In the genomic region with DNA sequence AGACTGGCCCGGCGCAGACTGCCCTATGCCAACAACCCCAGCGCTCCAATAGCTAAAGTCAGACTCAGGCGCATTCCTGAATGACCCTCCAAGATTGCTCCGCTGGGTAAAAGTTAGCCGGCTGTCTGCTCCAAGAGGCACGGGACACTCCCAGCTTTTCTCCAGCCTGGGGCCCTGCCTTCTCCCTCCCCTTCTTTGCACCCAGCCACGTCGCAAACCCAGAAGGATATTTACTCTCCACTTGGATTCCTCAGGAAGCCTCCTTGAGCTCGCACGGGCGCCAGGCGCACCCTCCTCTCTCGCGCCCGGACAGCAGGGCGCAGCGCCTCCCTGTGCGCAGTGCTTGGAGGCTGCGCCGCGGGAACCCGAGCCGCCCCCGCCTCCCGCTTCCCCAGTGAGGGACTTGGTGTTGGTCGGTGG, we compare ENCODE assay signal across 8 mouse cellular contexts. TPM values are rescaled to one million over a fixed set of nuclear protein-coding genes. Genes with fewer than 3 reads are reported as not detected.
A peak's percentile ranks its signal among the peaks of the same experiment; 100 is the strongest.
DNase-seq lines count a peak whose midpoint lies in the region; ATAC-seq and TF ChIP-seq lines count a peak whose summit lies in the region.

No protein-coding gene starts in this region.

- H3K4me3 ChIP-seq in liver, embryonic 12.5 days: no peak overlapping the region
- no peak overlapping the region for H3K4me3 ChIP-seq in liver, postnatal 0 days (ENCODE audit: low read depth, low read length)
- H3K4me3 ChIP-seq in forebrain, embryonic 13.5 days: peak overlapping the region; percentile 42
- peak overlapping the region; percentile 31 for H3K4me3 ChIP-seq in small intestine, adult 2 months (ENCODE audit: low read depth, low read length)

- no peaks in the 10 kb centered on the region for H3K36me3 ChIP-seq in liver, embryonic 12.5 days
- H3K36me3 ChIP-seq in liver, postnatal 0 days (replicated peaks; ENCODE audit: insufficient read depth, low read length): no peaks in the 10 kb centered on the region
- H3K36me3 ChIP-seq in forebrain, embryonic 13.5 days (ENCODE audit: poor library complexity, severe bottlenecking): no peaks in the 10 kb centered on the region
- H3K36me3 ChIP-seq in small intestine, adult 2 months (ENCODE audit: control insufficient read depth, insufficient read depth, low read length): no peaks in the 10 kb centered on the region

- H3K4me1 ChIP-seq in liver, embryonic 12.5 days: peaks cover 7% of the 10 kb centered on the region; the same call in 1 of the 2 replicates
- no peaks in the 10 kb centered on the region for H3K4me1 ChIP-seq in liver, postnatal 0 days (ENCODE audit: insufficient read depth)
- peaks cover 46% of the 10 kb centered on the region for H3K4me1 ChIP-seq in forebrain, embryonic 13.5 days
- H3K4me1 ChIP-seq in small intestine, adult 2 months (ENCODE audit: control insufficient read depth, insufficient read depth, insufficient read length, low read length): peaks cover 7% of the 10 kb centered on the region

- H3K27ac ChIP-seq in liver, embryonic 12.5 days: no peak overlapping the region
- no peak overlapping the region for H3K27ac ChIP-seq in liver, postnatal 0 days (ENCODE audit: low read depth)
- no peak overlapping the region for H3K27ac ChIP-seq in forebrain, embryonic 13.5 days
- no peak overlapping the region for H3K27ac ChIP-seq in small intestine, adult 2 months (ENCODE audit: insufficient read depth, low read depth, low read length)

- 2% methylated on average over 27 of the region's 27 CpGs for WGBS in liver, embryonic 12.5 days (ENCODE audit: insufficient replicate concordance)
- WGBS in liver, postnatal 0 days (ENCODE audit: insufficient replicate concordance): 3% methylated on average over 27 of the region's 27 CpGs
- under 1% methylated on average over 27 of the region's 27 CpGs for WGBS in forebrain, embryonic 13.5 days
- 2% methylated on average over 27 of the region's 27 CpGs for WGBS in small intestine, adult 2 months

- no peak for TF ChIP-seq POLR2A in small intestine, adult 2 months (IDR thresholded peaks at IDR 0.05; ENCODE audit: low read depth, low read length)

- H3K27me3 ChIP-seq in liver, embryonic 12.5 days (replicated peaks): peaks cover 94% of the 10 kb centered on the region
- H3K27me3 ChIP-seq in liver, postnatal 0 days (ENCODE audit: insufficient read depth, low read length): peaks cover 78% of the 10 kb centered on the region
- peaks cover 89% of the 10 kb centered on the region for H3K27me3 ChIP-seq in forebrain, embryonic 13.5 days
- peaks cover 26% of the 10 kb centered on the region for H3K27me3 ChIP-seq in small intestine, adult 2 months (ENCODE audit: control insufficient read depth, insufficient read depth, low read length)

- no peak for ATAC-seq in liver, embryonic 12.5 days
- ATAC-seq in liver, postnatal 0 days: no peak
- no peak for ATAC-seq in forebrain, embryonic 13.5 days
- ATAC-seq in megakaryocyte progenitor cell, adult 5-6 weeks (replicated peaks; ENCODE audit: poor library complexity): no peak

- H3K4me2 ChIP-seq in liver, embryonic 12.5 days: peak overlapping the region; percentile 18; the same call in 1 of the 2 replicates
- H3K4me2 ChIP-seq in liver, postnatal 0 days (ENCODE audit: low read depth, low read length): no peak overlapping the region
- peak overlapping the region; percentile 70 for H3K4me2 ChIP-seq in forebrain, embryonic 13.5 days

- H3K9me3 ChIP-seq in liver, embryonic 12.5 days (replicated peaks): no peaks in the 10 kb centered on the region
- H3K9me3 ChIP-seq in liver, postnatal 0 days (ENCODE audit: low read length): no peaks in the 10 kb centered on the region
- H3K9me3 ChIP-seq in forebrain, embryonic 13.5 days (replicated peaks): no peaks in the 10 kb centered on the region

- DNase-seq in liver, postnatal 0 days: no peak
- DNase-seq in lung, adult 18-20 months: peak; percentile 89
- DNase-seq in right cerebral cortex, adult 18-20 months: no peak
- no peak for DNase-seq in adrenal gland, postnatal 4 days (ENCODE audit: low spot score in 2 of 2)

- no peak overlapping the region for H3K9ac ChIP-seq in liver, embryonic 12.5 days
- H3K9ac ChIP-seq in liver, postnatal 0 days (replicated peaks): no peak overlapping the region
- H3K9ac ChIP-seq in forebrain, embryonic 13.5 days: no peak overlapping the region

- TF ChIP-seq CTCF in liver, postnatal 0 days (IDR thresholded peaks at IDR 0.05; ENCODE audit: low read depth): no peak
- no peak for TF ChIP-seq CTCF in small intestine, adult 2 months (IDR thresholded peaks at IDR 0.05; ENCODE audit: extremely low read depth, insufficient read length, insufficient replicate concordance, low read depth, low read length)

- TF ChIP-seq EP300 in liver, postnatal 0 days (IDR thresholded peaks at IDR 0.05; ENCODE audit: low read depth): no peak

RNA-seq across cellular contexts. Expression of a gene that starts 8.2 kb away (rescaled TPM):
- polyA plus RNA-seq in liver, embryonic 12.5 days (2016; fragmentation: Nextera tagmentation; extraction: Ambion mirVana): not detected in 2 replicates
- polyA plus RNA-seq in liver, postnatal 0 days (2015; fragmentation: Nextera tagmentation; extraction: Ambion mirVana): not detected in 2 replicates
- polyA plus RNA-seq in forebrain, embryonic 13.5 days (2015; fragmentation: Nextera tagmentation; extraction: Ambion mirVana): 0.94 and 1.2 TPM in 2 replicates
- 0.56 and 4.8 TPM in 2 replicates for polyA plus RNA-seq in small intestine, adult 2 months (2012; rRNA removed)
- total RNA-seq in megakaryocyte progenitor cell, adult 5-6 weeks (2015): not detected in 2 replicates
- total RNA-seq in megakaryocyte progenitor cell, adult 5-6 weeks (2017): not detected in 2 replicates
- 10 to 100 TPM; 27.8 to 36.5 TPM for total RNA-seq in adrenal gland, postnatal 4 days (2021)

Comparison
In these comparisons a context has a peak if more than half of its experiments do, and no peak if none do; other contexts are left out.
1. H3K4me3 ChIP-seq: peak in forebrain, embryonic 13.5 days (single experiment) and small intestine, adult 2 months (single experiment); none in liver, embryonic 12.5 days (single experiment) and liver, postnatal 0 days (single experiment).
2. DNase-seq: peak in lung, adult 18-20 months (2 of 2); none in liver, postnatal 0 days (single experiment), right cerebral cortex, adult 18-20 months (single experiment) and adrenal gland, postnatal 4 days (0 of 2).